Mouse (Mus musculus) kidney, postnatal 0 days (tissue): Measurements from ENCODE around the gene Immp2l. TPM values are rescaled to one million over a fixed set of nuclear protein-coding genes. Genes with fewer than 3 reads are reported as not detected.

ENCODE experiments used
- ATAC-seq: fragments of 200-750 bp; cut with Nextera tagmentation; replicated peaks from 2 replicates; pipeline ENCODE4 v1.8.0; 2017; ENCODE audit warnings: low read depth, moderate number of reproducible peaks, moderate TSS enrichment, moderate library complexity; ENCODE audit not compliant: low FRiP score
- DNase-seq: peaks from one replicate; pipeline ENCODE4 v3.0.0-alpha.2; 2016; ENCODE audit warnings: low spot score
- H3K27ac ChIP-seq: fragments of 300-500 bp; sonication (generic); 2 replicates; pipeline ENCODE4 v1.5.1; 2014; ENCODE audit warnings: mild to moderate bottlenecking
- H3K27me3 ChIP-seq: fragments of 300-500 bp; sonication (generic); 2 replicates; pipeline ENCODE4 v1.6.1; 2014; ENCODE audit warnings: low read length, mixed read lengths; ENCODE audit not compliant: insufficient read depth
- H3K36me3 ChIP-seq: fragments of 300-500 bp; sonication (generic); 2 replicates; pipeline ENCODE4 v1.6.1; 2014; ENCODE audit warnings: low read length, mixed read lengths; ENCODE audit not compliant: insufficient read depth
- H3K4me1 ChIP-seq: fragments of 300-500 bp; sonication (generic); replicated peaks from 2 replicates; pipeline ENCODE4 v1.6.1; 2014; ENCODE audit warnings: antibody characterized with exemption, low read length, mixed read lengths; ENCODE audit not compliant: insufficient read depth
- H3K4me2 ChIP-seq: fragments of 300-500 bp; sonication (generic); 2 replicates; pipeline ENCODE4 v1.6.1; 2014; ENCODE audit warnings: mild to moderate bottlenecking, low read length, moderate library complexity, mixed read lengths
- H3K4me3 ChIP-seq: fragments of 300-500 bp; sonication (generic); replicated peaks from 2 replicates; pipeline ENCODE4 v1.5.1; 2014; ENCODE audit warnings: low read depth, low read length
- H3K9ac ChIP-seq: fragments of 300-500 bp; sonication (generic); 2 replicates; pipeline ENCODE4 v1.6.1; 2014; ENCODE audit warnings: low read depth, low read length
- H3K9me3 ChIP-seq: fragments of 300-500 bp; sonication (generic); replicated peaks from 2 replicates; pipeline ENCODE4 v1.6.1; 2016; ENCODE audit warnings: low read length, inconsistent platforms, mixed read lengths
- CTCF ChIP-seq: IDR thresholded peaks from 2 replicates; pipeline ENCODE4 v1.5.1; 2016; ENCODE audit warnings: antibody characterized with exemption, low read depth, mild to moderate bottlenecking, moderate library complexity
- WGBS: fragments of 180-500 bp; shearing (Covaris S2); extraction: QIAGEN DNeasy Blood & Tissue Kit; methylation state at CpG from one replicate; pipeline ENCODE4 v1.1.7; 2014; 5-methylcytosine and 5-hydroxymethylcytosine counted together
- polyA plus RNA-seq: library from polyadenylated mRNA; unstranded; fragments of >200 nt; fragmentation: Nextera tagmentation; extraction: Ambion mirVana; gene quantifications from 2 replicates; pipeline ENCODE4 v1.2.1, GENCODE M21; 2015

Gene Immp2l
- polyA plus RNA-seq, 1 experiment from 2014 or later: 8.7 TPM

- no peak for DNase-seq
- Histone ChIP-seq H3K36me3 (no peaks in the 10 kb centered on the region), H3K4me2 (no peak overlapping the region), H3K27ac (no peak overlapping the region), H3K9ac (no peak overlapping the region), H3K27me3 (no peaks in the 10 kb centered on the region), H3K9me3 (no peaks in the 10 kb centered on the region), H3K4me1 (no peaks in the 10 kb centered on the region), H3K4me3 (no peak overlapping the region)
- WGBS: 72% methylated on average over 12 of the region's 12 CpGs
- no peak for TF ChIP-seq CTCF
- no peak for ATAC-seq
These were observed 20.7 kb downstream of the Immp2l start for GRCm38 (mm10) chr12:41044493-41045132.

DNA sequence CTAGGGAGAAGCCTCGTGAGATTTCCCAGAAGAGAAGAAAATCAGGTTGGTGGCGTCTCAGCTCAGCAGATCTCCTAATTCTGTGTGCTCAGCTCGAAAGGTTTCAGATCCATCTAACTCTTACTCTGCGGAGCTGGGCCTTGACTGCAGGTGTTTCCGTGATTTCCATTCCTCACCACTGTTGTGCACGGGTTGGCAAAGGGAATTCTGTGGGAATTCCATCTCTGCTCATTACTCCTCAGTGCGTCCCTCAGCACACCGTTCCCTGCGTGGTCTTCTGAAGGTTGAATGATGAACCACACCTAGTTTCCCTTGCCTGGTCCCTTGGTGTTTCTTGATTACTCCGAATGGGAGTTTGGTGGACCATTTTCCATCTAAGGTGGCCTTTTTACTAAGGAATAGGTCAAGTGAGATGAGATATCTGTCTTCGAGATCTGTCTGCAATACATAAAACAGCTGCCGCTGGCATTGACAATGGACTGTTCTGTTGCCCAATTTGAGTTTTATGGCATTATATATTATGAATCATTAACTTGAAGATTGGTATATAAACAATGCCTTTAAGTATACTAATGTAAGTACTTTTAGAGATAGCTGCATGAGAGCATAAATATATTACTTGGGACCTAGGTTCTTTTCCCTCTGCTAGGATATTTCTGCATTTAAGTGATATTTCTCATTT lies 23.3 kb downstream of the Immp2l start:
- Histone ChIP-seq H3K9ac (no peak overlapping the region), H3K27ac (no peak overlapping the region), H3K36me3 (no peaks in the 10 kb centered on the region), H3K27me3 (no peaks in the 10 kb centered on the region), H3K4me3 (no peak overlapping the region), H3K4me2 (no peak overlapping the region), H3K4me1 (no peaks in the 10 kb centered on the region), H3K9me3 (no peaks in the 10 kb centered on the region)
- ATAC-seq (no peak), DNase-seq (no peak)
- TF ChIP-seq CTCF: no peak
- WGBS: 87% methylated on average over 12 of the region's 12 CpGs

DNA sequence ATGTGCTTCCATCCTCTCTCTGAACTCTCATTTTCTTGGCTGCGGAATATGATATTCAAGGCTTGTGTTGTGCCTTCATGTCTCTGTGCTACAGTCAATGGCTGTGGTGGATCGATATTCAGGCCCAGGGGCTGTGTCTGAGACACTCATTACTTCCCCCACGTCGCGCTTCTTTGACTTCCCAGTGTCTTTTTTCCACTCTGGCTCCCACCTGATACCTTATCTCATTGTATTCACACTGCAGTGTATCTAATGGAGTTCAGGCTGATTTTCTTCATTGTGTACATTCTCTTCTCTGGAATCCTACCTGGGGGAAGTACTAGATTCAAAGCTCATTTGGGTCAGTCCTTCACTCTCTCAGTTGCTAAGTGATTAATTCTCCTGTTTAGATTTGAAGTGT lies 27.1 kb downstream of the Immp2l start:
- no peak overlapping the region for H3K27ac ChIP-seq
- H3K27me3 ChIP-seq: no peaks in the 10 kb centered on the region
- no peak for DNase-seq
- WGBS: 72% methylated on average over 5 of the region's 5 CpGs
- H3K9me3 ChIP-seq: no peaks in the 10 kb centered on the region
- TF ChIP-seq CTCF: no peak
- H3K4me3 ChIP-seq: no peak overlapping the region
- H3K9ac ChIP-seq: no peak overlapping the region
- no peak for ATAC-seq
- no peaks in the 10 kb centered on the region for H3K36me3 ChIP-seq
- H3K4me2 ChIP-seq: no peak overlapping the region
- H3K4me1 ChIP-seq: no peaks in the 10 kb centered on the region

DNA sequence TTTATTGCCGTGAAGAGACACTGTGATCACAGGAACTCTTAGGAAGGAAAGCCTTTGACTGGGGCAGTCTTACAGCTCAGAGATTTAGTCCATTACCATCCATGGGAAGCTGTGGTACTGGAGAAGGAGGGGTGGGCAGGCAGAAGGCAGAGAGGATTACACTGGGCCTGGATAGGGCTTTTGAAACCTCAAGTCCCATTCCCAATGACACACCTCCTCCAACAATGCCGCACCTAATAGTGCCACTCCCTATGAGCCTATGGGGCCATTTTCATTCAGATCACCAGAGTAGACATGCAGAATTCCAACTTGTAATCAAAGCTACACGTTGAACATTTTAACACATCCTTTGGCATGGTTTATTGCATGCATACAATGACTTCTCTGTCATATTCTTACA lies 29.0 kb downstream of the Immp2l start:
- Histone ChIP-seq H3K27me3 (no peaks in the 10 kb centered on the region), H3K9ac (no peak overlapping the region), H3K4me1 (no peaks in the 10 kb centered on the region), H3K4me3 (no peak overlapping the region), H3K4me2 (no peak overlapping the region), H3K36me3 (no peaks in the 10 kb centered on the region), H3K9me3 (no peaks in the 10 kb centered on the region), H3K27ac (no peak overlapping the region)
- TF ChIP-seq CTCF: no peak
- DNase-seq: no peak
- WGBS: 78% methylated on average over 3 of the region's 3 CpGs
- no peak for ATAC-seq

DNA sequence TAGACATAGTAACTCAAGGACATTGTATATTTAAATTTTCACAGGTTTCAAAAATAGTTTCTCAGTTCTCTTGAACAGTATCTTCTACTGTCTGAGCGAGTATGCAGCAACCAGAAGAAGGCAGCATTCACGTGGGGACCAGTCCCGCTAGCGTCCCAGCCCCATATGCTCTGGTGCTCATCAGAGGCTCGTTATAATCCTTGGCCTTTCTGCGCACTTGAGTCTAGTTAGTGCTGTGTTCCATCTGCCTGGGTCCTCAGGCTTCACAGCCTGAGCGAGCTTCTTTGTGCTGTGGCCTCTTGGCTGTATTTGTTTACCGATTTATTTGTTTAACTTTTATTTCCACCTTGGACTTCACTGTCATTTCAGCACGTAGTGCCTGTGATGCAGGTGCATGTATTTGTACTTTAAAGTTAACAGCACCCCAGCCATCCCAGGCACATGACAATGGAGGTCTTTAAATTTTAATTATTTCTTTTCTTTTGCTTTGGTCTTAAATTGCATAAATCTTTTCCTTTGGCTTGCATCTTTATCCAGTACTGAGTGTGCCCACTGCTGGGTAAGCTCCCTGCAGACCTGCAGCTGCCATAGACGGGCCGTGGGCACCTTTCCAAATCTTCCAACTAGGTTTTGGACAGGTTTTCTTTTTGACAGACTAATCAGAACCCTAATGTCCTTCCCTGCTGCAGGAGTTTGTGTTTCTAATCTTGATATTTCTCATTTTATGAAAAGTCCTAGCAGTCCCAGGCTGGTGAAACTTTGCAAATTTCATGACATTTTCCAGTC lies 30.3 kb downstream of the Immp2l start:
- H3K27me3 ChIP-seq: no peaks in the 10 kb centered on the region
- H3K9me3 ChIP-seq: no peaks in the 10 kb centered on the region
- H3K4me2 ChIP-seq: no peak overlapping the region
- no peak for TF ChIP-seq CTCF
- no peaks in the 10 kb centered on the region for H3K36me3 ChIP-seq
- H3K27ac ChIP-seq: no peak overlapping the region
- ATAC-seq (no peak), DNase-seq (no peak)
- WGBS: 86% methylated on average over 11 of the region's 11 CpGs
- no peak overlapping the region for H3K4me3 ChIP-seq
- no peaks in the 10 kb centered on the region for H3K4me1 ChIP-seq
- no peak overlapping the region for H3K9ac ChIP-seq

DNA sequence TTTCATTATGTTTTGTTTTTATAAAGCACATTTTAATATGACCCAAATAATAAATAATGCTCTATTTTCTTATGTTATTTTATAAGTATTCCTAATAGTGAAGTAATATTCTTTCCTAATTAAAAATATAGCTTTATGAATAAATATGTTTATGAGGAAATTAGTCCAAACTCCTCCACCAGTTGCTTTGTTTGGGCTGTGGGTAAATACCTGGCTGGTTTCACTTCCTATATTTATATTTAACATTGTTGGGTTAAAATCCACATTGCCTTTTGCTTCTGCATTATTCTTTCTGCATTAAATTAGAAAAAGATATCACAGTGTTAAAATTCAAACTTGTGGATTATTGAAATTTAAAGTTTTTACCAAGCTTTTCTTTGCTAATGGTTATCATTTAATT lies 32.1 kb downstream of the Immp2l start:
- no peaks in the 10 kb centered on the region for H3K36me3 ChIP-seq
- no peak overlapping the region for H3K27ac ChIP-seq
- H3K4me3 ChIP-seq: no peak overlapping the region
- H3K4me1 ChIP-seq: no peaks in the 10 kb centered on the region
- no peak overlapping the region for H3K9ac ChIP-seq
- no peak for TF ChIP-seq CTCF
- H3K27me3 ChIP-seq: no peaks in the 10 kb centered on the region
- H3K4me2 ChIP-seq: no peak overlapping the region
- DNase-seq (no peak), ATAC-seq (no peak)
- no peaks in the 10 kb centered on the region for H3K9me3 ChIP-seq
